Mouse (Mus musculus) spleen, adult 2 months (tissue): ENCODE measurements at regions not wholly inside any gene's neighbourhood (a gene's known extent, or its start where the extent isn't known, plus 50 kb on each side); places are given as distances from the start of the nearest gene placed in this dataset.

Experiments
- CTCF ChIP-seq: fragments of 200-500 bp; IDR thresholded peaks from 2 replicates; pipeline ENCODE4 v1.5.1; 2011; ENCODE audit warnings: mild to moderate bottlenecking, inconsistent platforms; ENCODE audit not compliant: insufficient read depth, insufficient read length, insufficient replicate concordance; ENCODE audit errors: extremely low read depth
- POLR2A ChIP-seq: fragments of 200-500 bp; IDR thresholded peaks from 2 replicates; pipeline ENCODE4 v1.6.1; 2011; ENCODE audit warnings: low read depth, low read length, inconsistent platforms

- TF ChIP-seq POLR2A (no peak), CTCF (no peak)
Observed at GRCm38 (mm10) chr11:16590541-16590940, 82.3 kb upstream of the Sec61g start.
